Mouse (Mus musculus) C3H10T1/2 (cell line): ENCODE measurements around the gene Pold2. TPM values are rescaled to one million over a fixed set of nuclear protein-coding genes. Genes with fewer than 3 reads are reported as not detected.

Source experiments
- polyA plus RNA-seq, 2 experiments: library from polyadenylated mRNA; unstranded; fragments of >200 nt; fragmentation: generic; extraction: Trizol; gene quantifications; one replicate each; pipeline ENCODE4 v1.2.1; 2012; ENCODE audit warnings: missing spikeins in 2 of 2

The Pold2 gene
- polyA plus RNA-seq, result 100 to 1,000 TPM in 1 of 2 experiments, 10 to 100 TPM in 1; 90.6 to 273 TPM

GRCm38 (mm10) chr11:5877921-5878526 is at the start of gene Pold2:
Gene Pold2 (minus strand): TSS chr11:5878292.

GRCm38 (mm10) chr11:5898531-5898930 is 20.4 kb upstream of the Pold2 start, which contains the start of gene Myl7:
Gene Myl7 (minus strand): TSS chr11:5898782.

GRCm38 (mm10) chr11:5861678-5862393 is 16.3 kb downstream of the Pold2 start, which contains the start of gene Aebp1:
Gene Aebp1 (plus strand): TSS chr11:5861947.

GRCm38 (mm10) chr11:5837251-5838246 is 40.5 kb downstream of the Pold2 start, which contains the start of gene Polm:
Gene Polm (minus strand): TSS chr11:5838016.

Other genes with a start within 250 kb of the Pold2 start
- 100 to 1,000 TPM; 205 to 296 TPM for gene Mrps24, start 162.6 kb downstream of the Pold2 start, polyA plus RNA-seq
- 10 to 100 TPM; 26.6 to 32.9 TPM for gene Urgcp, start 115.9 kb downstream of the Pold2 start, polyA plus RNA-seq
- gene Dbnl, start 89.8 kb downstream of the Pold2 start, polyA plus RNA-seq, result 100 to 1,000 TPM in 1 of 2 experiments, 10 to 100 TPM in 1; 99.6 to 103 TPM
- gene Pgam2, start 74.6 kb downstream of the Pold2 start, polyA plus RNA-seq, result 1 to 10 TPM in 1 of 2 experiments, under 1 TPM in 1; 0.30 to 1.5 TPM
- 10 to 100 TPM in 1 of 2 experiments, 1 to 10 TPM in 1; 6.7 to 19.5 TPM for gene Polm, start 40.3 kb downstream of the Pold2 start, polyA plus RNA-seq
- gene Aebp1, start 16.3 kb downstream of the Pold2 start, polyA plus RNA-seq, result 100 to 1,000 TPM; 142 to 464 TPM
- under 1 TPM; 0.07 to 0.25 TPM for gene Myl7, start 20.5 kb upstream of the Pold2 start, polyA plus RNA-seq
- gene Gck, start 71.8 kb upstream of the Pold2 start, polyA plus RNA-seq, result not detected
- gene Ykt6, start 77.4 kb upstream of the Pold2 start, polyA plus RNA-seq, result 10 to 100 TPM; 46.7 to 98.8 TPM
- gene Camk2b, start 188.1 kb upstream of the Pold2 start, polyA plus RNA-seq, result under 1 TPM; 0.19 to 0.30 TPM